Mouse (Mus musculus): Measurements from ENCODE around the gene Slc38a9. TPM values are rescaled to one million over a fixed set of nuclear protein-coding genes. Genes with fewer than 3 reads are reported as not detected.

Slc38a9 gene
- total RNA-seq, 2 experiments from 2014 or later = 16.1 to 18.5 TPM

GRCm38 (mm10) chr13:112744061-112744849 is 83.7 kb downstream of the Slc38a9 start:
- no peak for DNase-seq (ENCODE audit: low spot score in 2 of 2)

- DNase-seq (ENCODE audit: low spot score in 2 of 2) = no peak
Observed at GRCm38 (mm10) chr13:112745936-112746694, 85.6 kb downstream of the Slc38a9 start.

- DNase-seq (ENCODE audit: low spot score in 2 of 2) = no peak
Observed at GRCm38 (mm10) chr13:112746695-112747055, 86.1 kb downstream of the Slc38a9 start.

GRCm38 (mm10) chr13:112747808-112748430 is 87.4 kb downstream of the Slc38a9 start:
- no peak for DNase-seq (ENCODE audit: low spot score in 2 of 2)

GRCm38 (mm10) chr13:112748808-112749510 is 88.4 kb downstream of the Slc38a9 start:
- DNase-seq (ENCODE audit: low spot score in 2 of 2) = no peak

GRCm38 (mm10) chr13:112749881-112750280 is 89.3 kb downstream of the Slc38a9 start:
- DNase-seq (ENCODE audit: low spot score in 2 of 2) = no peak

- peak; percentile 47 to 51 for DNase-seq (ENCODE audit: low spot score in 2 of 2)
Observed at GRCm38 (mm10) chr13:112751454-112752308, 91.1 kb downstream of the Slc38a9 start.

- DNase-seq (ENCODE audit: low spot score in 2 of 2) = no peak
Observed at GRCm38 (mm10) chr13:112752309-112752975, 91.9 kb downstream of the Slc38a9 start.

- no peak for DNase-seq (ENCODE audit: low spot score in 2 of 2)
Observed at GRCm38 (mm10) chr13:112753522-112753921, 93.0 kb downstream of the Slc38a9 start.

GRCm38 (mm10) chr13:112754871-112755270 is 94.3 kb downstream of the Slc38a9 start:
- no peak for DNase-seq (ENCODE audit: low spot score in 2 of 2)

GRCm38 (mm10) chr13:112755507-112756010 is 95.0 kb downstream of the Slc38a9 start:
- DNase-seq (ENCODE audit: low spot score in 2 of 2) = no peak

GRCm38 (mm10) chr13:112757395-112757794 is 96.8 kb downstream of the Slc38a9 start:
- no peak for DNase-seq (ENCODE audit: low spot score in 2 of 2)

- DNase-seq (ENCODE audit: low spot score in 2 of 2) = no peak
Observed at GRCm38 (mm10) chr13:112758546-112759090, 98.1 kb downstream of the Slc38a9 start.

- no peak for DNase-seq (ENCODE audit: low spot score in 2 of 2)
Observed at GRCm38 (mm10) chr13:112759364-112759763, 98.8 kb downstream of the Slc38a9 start.

GRCm38 (mm10) chr13:112759777-112760537 is 99.4 kb downstream of the Slc38a9 start:
- DNase-seq (ENCODE audit: low spot score in 2 of 2) = no peak

GRCm38 (mm10) chr13:112760538-112760881 is 100.0 kb downstream of the Slc38a9 start:
- DNase-seq (ENCODE audit: low spot score in 2 of 2) = no peak

GRCm38 (mm10) chr13:112761787-112762186 is 101.2 kb downstream of the Slc38a9 start:
- DNase-seq (ENCODE audit: low spot score in 2 of 2) = no peak

GRCm38 (mm10) chr13:112762548-112762947 is 102.0 kb downstream of the Slc38a9 start:
- no peak for DNase-seq (ENCODE audit: low spot score in 2 of 2)
